Comparison of ENCODE assay signal across 8 mouse cellular contexts in genomic region chr1:164458621-164459051, GRCm38 (mm10). TPM values are rescaled to one million over a fixed set of nuclear protein-coding genes. Genes with fewer than 3 reads are reported as not detected.
DNase-seq lines count a peak whose midpoint lies in the region; ATAC-seq and TF ChIP-seq lines count a peak whose summit lies in the region.

No protein-coding gene starts in this region.

- H3K4me3 ChIP-seq in left cerebral cortex, adult 2 months = peak overlapping the region; percentile 94
- H3K4me3 ChIP-seq in embryonic facial prominence, embryonic 11.5 days (ENCODE audit: low read depth, low read length) = peak overlapping the region; percentile 60
- H3K4me3 ChIP-seq in heart, embryonic 14.5 days (ENCODE audit: control insufficient read depth in 1 of 2, insufficient read depth in 1 of 2, low read depth in 1 of 2, low read length in 2 of 2) = peak overlapping the region; percentile 69 to 92
- peak overlapping the region; percentile 72 for H3K4me3 ChIP-seq in kidney, embryonic 16.5 days (ENCODE audit: low read length)

- WGBS in embryonic facial prominence, embryonic 11.5 days = 1% methylated on average over 22 of the region's 22 CpGs
- WGBS in heart, embryonic 14.5 days = 2% methylated on average over 22 of the region's 22 CpGs
- 3% methylated on average over 19 of the region's 22 CpGs for WGBS in kidney, embryonic 16.5 days

- peaks cover 29% of the 10 kb centered on the region for H3K27me3 ChIP-seq in embryonic facial prominence, embryonic 11.5 days (ENCODE audit: control insufficient read depth, insufficient read depth, low read length)
- H3K27me3 ChIP-seq in heart, embryonic 14.5 days (ENCODE audit: control insufficient read depth, insufficient read depth, low read length) = no peaks in the 10 kb centered on the region; the same call in 1 of the 2 replicates
- peaks cover 29% of the 10 kb centered on the region for H3K27me3 ChIP-seq in kidney, embryonic 16.5 days (ENCODE audit: insufficient read depth, low read length)

- peak overlapping the region; percentile 87 for H3K4me2 ChIP-seq in embryonic facial prominence, embryonic 11.5 days (ENCODE audit: low read depth, low read length)
- peak overlapping the region; percentile 80 for H3K4me2 ChIP-seq in heart, embryonic 14.5 days (ENCODE audit: low read length)
- peak overlapping the region; percentile 72 for H3K4me2 ChIP-seq in kidney, embryonic 16.5 days (replicated peaks; ENCODE audit: low read depth, low read length)

- peak; percentile 66 for ATAC-seq in embryonic facial prominence, embryonic 11.5 days (replicated peaks; ENCODE audit: insufficient number of reproducible peaks, low FRiP score, low TSS enrichment, low read depth)
- ATAC-seq in heart, embryonic 14.5 days (ENCODE audit: insufficient number of reproducible peaks, insufficient read depth, low FRiP score, low read depth) = peak; percentile 45
- peak; percentile 89 for ATAC-seq in kidney, embryonic 16.5 days (ENCODE audit: low FRiP score, low TSS enrichment)

- peak overlapping the region; percentile 37; the same call in 1 of the 2 replicates for H3K9ac ChIP-seq in embryonic facial prominence, embryonic 11.5 days (replicated peaks; ENCODE audit: low read length)
- H3K9ac ChIP-seq in heart, embryonic 14.5 days (ENCODE audit: low read length) = peak overlapping the region; percentile 99
- H3K9ac ChIP-seq in kidney, embryonic 16.5 days (replicated peaks; ENCODE audit: low read length) = peak overlapping the region; percentile 65

- H3K4me1 ChIP-seq in embryonic facial prominence, embryonic 11.5 days (ENCODE audit: control insufficient read depth, insufficient read depth, low read length) = no peaks in the 10 kb centered on the region; the same call in 1 of the 2 replicates
- peaks cover 21 to 50% of the 10 kb centered on the region in 2 experiments for H3K4me1 ChIP-seq in heart, embryonic 14.5 days (ENCODE audit: control insufficient read depth in 2 of 2, insufficient read depth in 2 of 2, low read length in 2 of 2)
- 0 out of 2 replicates have a peak, but pooled peaks cover 2% of the 10 kb centered on the region for H3K4me1 ChIP-seq in kidney, embryonic 16.5 days (ENCODE audit: insufficient read depth, low read length)

- TF ChIP-seq CTCF in left cerebral cortex, adult 2 months (IDR thresholded peaks at IDR 0.05) = no peak

- no peaks in the 10 kb centered on the region for H3K9me3 ChIP-seq in embryonic facial prominence, embryonic 11.5 days (replicated peaks; ENCODE audit: control insufficient read depth, low read length)
- no peaks in the 10 kb centered on the region for H3K9me3 ChIP-seq in heart, embryonic 14.5 days (ENCODE audit: control insufficient read depth, low read length)
- no peaks in the 10 kb centered on the region for H3K9me3 ChIP-seq in kidney, embryonic 16.5 days (ENCODE audit: low read length)

- intact Hi-C loops in left cerebral cortex, adult 2 months (cut with DNase I) = loop anchor here (2.0 to 5.0 kb wide), 6 partner anchors 299 to 659 kb away; no protein-coding TSS in a partner anchor

- H3K27ac ChIP-seq in left cerebral cortex, adult 2 months = peak overlapping the region; percentile 94
- no peak overlapping the region for H3K27ac ChIP-seq in embryonic facial prominence, embryonic 11.5 days (replicated peaks; ENCODE audit: low read depth, low read length)
- H3K27ac ChIP-seq in heart, embryonic 14.5 days (replicated peaks in 1 of 2; ENCODE audit: control insufficient read depth in 1 of 2, insufficient read depth in 1 of 2, low read depth in 2 of 2, low read length in 2 of 2) = peak overlapping the region; percentile 92 to 97
- peak overlapping the region; percentile 96 for H3K27ac ChIP-seq in kidney, embryonic 16.5 days (ENCODE audit: low read length)

- H3K36me3 ChIP-seq in embryonic facial prominence, embryonic 11.5 days (replicated peaks; ENCODE audit: control insufficient read depth, insufficient read depth, low read depth, low read length) = no peaks in the 10 kb centered on the region
- peaks cover 6% of the 10 kb centered on the region for H3K36me3 ChIP-seq in heart, embryonic 14.5 days (ENCODE audit: control insufficient read depth, insufficient read depth, low read length)
- no peaks in the 10 kb centered on the region for H3K36me3 ChIP-seq in kidney, embryonic 16.5 days (ENCODE audit: insufficient read depth, low read length)

- DNase-seq in left cerebral cortex, adult 2 months (ENCODE audit: extremely low spot score in 1 of 2, low spot score in 2 of 2) = no peak
- DNase-seq in left cerebral cortex, adult 11 months (ENCODE audit: low spot score) = no peak
- DNase-seq in embryonic facial prominence, embryonic 11.5 days (ENCODE audit: low spot score) = no peak
- DNase-seq in lung, postnatal 10 days = peak; percentile 78
- DNase-seq in right cerebral cortex, postnatal 4 days = peak; percentile 42
- DNase-seq in thymus, postnatal 0 days (ENCODE audit: low spot score) = no peak

RNA-seq across cellular contexts. Expression of gene Atp1b1, which starts 0.5 kb away (rescaled TPM):
- total RNA-seq in left cerebral cortex, adult 2 months (2021) = 1,000 to 10,000 TPM; 1,624 to 1,674 TPM
- 11.6 and 11.9 TPM in 2 replicates for polyA plus RNA-seq in embryonic facial prominence, embryonic 11.5 days (2014; fragmentation: Nextera tagmentation; extraction: Ambion mirVana)
- polyA plus RNA-seq in heart, embryonic 14.5 days (2014; fragmentation: Nextera tagmentation; extraction: Ambion mirVana) = 303 and 312 TPM in 2 replicates
- polyA plus RNA-seq in kidney, embryonic 16.5 days (2015; fragmentation: Nextera tagmentation; extraction: Ambion mirVana) = 232 and 240 TPM in 2 replicates
- polyA plus RNA-seq in thymus, postnatal 0 days (2015; fragmentation: Nextera tagmentation; extraction: Ambion mirVana) = 53.7 and 60.1 TPM in 2 replicates

Comparison
In these comparisons a context has a peak if more than half of its experiments do, and no peak if none do; other contexts are left out.
1. DNase-seq: peak in lung, postnatal 10 days (single experiment) and right cerebral cortex, postnatal 4 days (single experiment); none in left cerebral cortex, adult 2 months (0 of 2), left cerebral cortex, adult 11 months (single experiment), embryonic facial prominence, embryonic 11.5 days (single experiment) and thymus, postnatal 0 days (single experiment).
2. H3K9ac ChIP-seq: peak in every context shown above with its lines; median percentile 99 in heart, embryonic 14.5 days; 65 in kidney, embryonic 16.5 days; 37 in embryonic facial prominence, embryonic 11.5 days.
3. Peak in every context shown above with its lines, with median percentiles within 50 percentile points of each other: H3K4me3 ChIP-seq, ATAC-seq and H3K4me2 ChIP-seq.